Mouse (Mus musculus) limb, embryonic 14.5 days (tissue): ENCODE results near the gene Rgsl1. TPM values are rescaled to one million over a fixed set of nuclear protein-coding genes. Genes with fewer than 3 reads are reported as not detected.

Source experiments
- ATAC-seq: fragments of 200-750 bp; cut with Nextera tagmentation; 2 replicates; pipeline ENCODE4 v1.8.0; 2017; ENCODE audit warnings: low read depth, moderate number of reproducible peaks, moderate TSS enrichment; ENCODE audit not compliant: low FRiP score
- DNase-seq: peaks from one replicate; pipeline ENCODE4 v3.0.0-alpha.2; 2015; ENCODE audit warnings: low spot score
- H3K27ac ChIP-seq: fragments of 300-500 bp; sonication (generic); replicated peaks from 2 replicates; pipeline ENCODE4 v1.5.1; 2014; ENCODE audit warnings: low read depth, mild to moderate bottlenecking, low read length, moderate library complexity, mixed read lengths
- H3K27me3 ChIP-seq: fragments of 300-500 bp; sonication (generic); 2 replicates; pipeline ENCODE4 v1.6.1; 2014; ENCODE audit warnings: low read length, mixed read lengths; ENCODE audit not compliant: control insufficient read depth, insufficient read depth
- H3K36me3 ChIP-seq: fragments of 300-500 bp; sonication (generic); 2 replicates; pipeline ENCODE4 v1.6.1; 2014; ENCODE audit warnings: mild to moderate bottlenecking, low read length, moderate library complexity, mixed read lengths; ENCODE audit not compliant: control insufficient read depth, insufficient read depth
- H3K4me1 ChIP-seq: fragments of 300-500 bp; sonication (generic); 2 replicates; pipeline ENCODE4 v1.6.1; 2014; ENCODE audit warnings: antibody characterized with exemption, low read length, mixed read lengths; ENCODE audit not compliant: control insufficient read depth, insufficient read depth
- H3K4me2 ChIP-seq: fragments of 300-500 bp; sonication (generic); replicated peaks from 2 replicates; pipeline ENCODE4 v1.6.1; 2014; ENCODE audit warnings: low read depth, mild to moderate bottlenecking, low read length, moderate library complexity; ENCODE audit not compliant: severe bottlenecking
- H3K4me3 ChIP-seq: fragments of 300-500 bp; sonication (generic); replicated peaks from 2 replicates; pipeline ENCODE4 v1.5.1; 2014; ENCODE audit warnings: low read length
- H3K9ac ChIP-seq: fragments of 300-500 bp; sonication (generic); 2 replicates; pipeline ENCODE4 v1.6.1; 2014; ENCODE audit warnings: mild to moderate bottlenecking, low read depth, low read length, moderate library complexity; ENCODE audit not compliant: severe bottlenecking
- H3K9me3 ChIP-seq: fragments of 300-500 bp; sonication (generic); 2 replicates; pipeline ENCODE4 v1.6.1; 2016; ENCODE audit warnings: low read length; ENCODE audit not compliant: control insufficient read depth
- POLR2A ChIP-seq: fragments of 200-500 bp; IDR thresholded peaks from 2 replicates; pipeline ENCODE4 v1.8.0; 2012; ENCODE audit warnings: inconsistent platforms, mild to moderate bottlenecking, moderate library complexity, borderline replicate concordance; ENCODE audit not compliant: insufficient read depth, insufficient read length; ENCODE audit errors: extremely low read depth
- WGBS: fragments of 180-500 bp; shearing (Covaris S2); extraction: QIAGEN DNeasy Blood & Tissue Kit; methylation state at CpG from one replicate; pipeline ENCODE4 v1.1.7; 2014; 5-methylcytosine and 5-hydroxymethylcytosine counted together
- polyA plus RNA-seq, 2 experiments: library from polyadenylated mRNA; depleted of rRNA in 1 of 2; stranded (reverse) in 1 of 2; unstranded in 1 of 2; fragments of >200 nt; fragmentation: Nextera tagmentation in 1 of 2; extraction: Ambion mirVana in 1 of 2; gene quantifications; 2 replicates each; pipeline versions ENCODE4 v1.2.1 to v1.2.3; 2012 to 2014

Rgsl1 gene
- polyA plus RNA-seq, 2 experiments: 0.15 TPM; not detected in 1

- no peak overlapping the region for H3K4me2 ChIP-seq
- TF ChIP-seq POLR2A: no peak
- 49% methylated on average over 9 of the region's 9 CpGs for WGBS
- ATAC-seq: no peak
- DNase-seq: no peak
- H3K27ac ChIP-seq: no peak overlapping the region
- H3K4me3 ChIP-seq: no peak overlapping the region
- H3K9ac ChIP-seq: no peak overlapping the region
- H3K9me3 ChIP-seq: no peaks in the 10 kb centered on the region
- no peaks in the 10 kb centered on the region for H3K36me3 ChIP-seq
- peaks cover 49% of the 10 kb centered on the region for H3K4me1 ChIP-seq
- H3K27me3 ChIP-seq: 0 out of 2 replicates have a peak, but pooled peaks cover 8% of the 10 kb centered on the region
Measured at GRCm38 (mm10) chr1:153737101-153738085, 106.5 kb downstream of the Rgsl1 start.

DNA sequence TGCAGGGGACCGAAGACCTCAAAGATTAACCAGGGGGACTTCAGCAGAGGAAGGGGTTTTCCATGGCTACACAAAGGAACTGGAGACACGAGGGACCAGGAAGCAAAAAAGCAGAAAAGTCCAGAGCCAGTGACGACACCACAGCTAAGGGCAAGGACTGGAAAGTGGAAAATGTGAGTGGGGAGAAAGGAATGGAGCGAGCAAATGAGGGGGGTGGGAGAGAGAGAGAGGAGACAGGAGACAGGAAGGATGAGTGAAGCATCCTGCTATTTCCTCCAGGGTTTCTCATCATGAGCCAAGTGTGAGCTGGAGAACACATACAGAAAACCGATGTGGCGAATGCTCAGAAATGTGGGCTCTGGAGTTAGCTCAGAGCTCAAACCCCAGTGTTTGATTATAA, 107.8 kb downstream of the Rgsl1 start:
- no peak for DNase-seq
- H3K27me3 ChIP-seq: 0 out of 2 replicates have a peak, but pooled peaks cover 8% of the 10 kb centered on the region
- no peaks in the 10 kb centered on the region for H3K36me3 ChIP-seq
- H3K4me1 ChIP-seq: peaks cover 50% of the 10 kb centered on the region
- H3K4me3 ChIP-seq: no peak overlapping the region
- H3K4me2 ChIP-seq: no peak overlapping the region
- no peak overlapping the region for H3K27ac ChIP-seq
- 57% methylated on average over 6 of the region's 6 CpGs for WGBS
- no peak for TF ChIP-seq POLR2A
- ATAC-seq: no peak
- H3K9ac ChIP-seq: no peak overlapping the region
- H3K9me3 ChIP-seq: no peaks in the 10 kb centered on the region

DNA sequence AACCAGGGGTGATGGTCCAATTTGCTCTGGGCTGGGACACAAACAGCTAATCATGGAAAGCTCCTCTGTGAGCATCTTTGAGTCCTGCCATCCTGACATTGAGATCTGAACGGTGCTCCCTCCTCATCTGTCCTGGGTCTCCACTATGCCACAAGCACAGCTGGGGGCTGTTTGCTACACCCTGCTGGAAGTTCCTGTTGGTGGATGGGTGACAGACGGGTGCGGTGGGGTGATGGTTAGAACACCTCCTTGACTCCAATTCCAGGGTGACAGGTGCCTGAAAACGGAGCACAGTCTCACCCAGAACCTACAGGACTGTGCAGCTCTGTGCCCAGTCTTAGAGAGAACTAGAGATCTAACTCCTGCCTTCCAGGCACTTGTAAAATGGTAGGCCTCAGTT, 109.1 kb downstream of the Rgsl1 start:
- H3K9me3 ChIP-seq: no peaks in the 10 kb centered on the region
- peaks cover 42% of the 10 kb centered on the region for H3K4me1 ChIP-seq
- H3K4me3 ChIP-seq: no peak overlapping the region
- no peak overlapping the region for H3K4me2 ChIP-seq
- no peak overlapping the region for H3K9ac ChIP-seq
- ATAC-seq: no peak
- H3K27ac ChIP-seq: no peak overlapping the region
- WGBS: 76% methylated on average over 4 of the region's 4 CpGs
- H3K36me3 ChIP-seq: no peaks in the 10 kb centered on the region
- no peak for DNase-seq
- H3K27me3 ChIP-seq: 0 out of 2 replicates have a peak, but pooled peaks cover 8% of the 10 kb centered on the region
- no peak for TF ChIP-seq POLR2A

- DNase-seq (no peak), ATAC-seq (peak; percentile 76)
- no peaks in the 10 kb centered on the region for H3K9me3 ChIP-seq
- no peak overlapping the region for H3K9ac ChIP-seq
- H3K27ac ChIP-seq: no peak overlapping the region
- WGBS: 14% methylated on average over 9 of the region's 9 CpGs
- H3K4me2 ChIP-seq: no peak overlapping the region
- peaks cover 36% of the 10 kb centered on the region for H3K4me1 ChIP-seq
- no peak overlapping the region for H3K4me3 ChIP-seq
- no peak for TF ChIP-seq POLR2A
- H3K27me3 ChIP-seq: no peaks in the 10 kb centered on the region
- H3K36me3 ChIP-seq: no peaks in the 10 kb centered on the region
Measured at GRCm38 (mm10) chr1:153733181-153733580, 110.8 kb downstream of the Rgsl1 start.

GRCm38 (mm10) chr1:153730671-153731070, 113.3 kb downstream of the Rgsl1 start:
- no peak for DNase-seq
- Histone ChIP-seq H3K4me1 (peaks cover 15% of the 10 kb centered on the region), H3K27ac (no peak overlapping the region), H3K4me2 (no peak overlapping the region), H3K36me3 (no peaks in the 10 kb centered on the region), H3K27me3 (no peaks in the 10 kb centered on the region), H3K9me3 (no peaks in the 10 kb centered on the region), H3K9ac (no peak overlapping the region), H3K4me3 (no peak overlapping the region)
- no peak for TF ChIP-seq POLR2A
- no peak for ATAC-seq
- 64% methylated on average over 3 of the region's 3 CpGs for WGBS
